Mouse (Mus musculus): ENCODE results near the gene Gm17622. TPM values are rescaled to one million over a fixed set of nuclear protein-coding genes. Genes with fewer than 3 reads are reported as not detected.

Gene Gm17622
- total RNA-seq, 2 experiments from 2014 or later = not detected

- no peak for DNase-seq (ENCODE audit: low spot score in 2 of 2)
- intact Hi-C loops (cut with DNase I) = no loop called here
These were observed 15.8 kb downstream of the Gm17622 start for GRCm38 (mm10) chr13:96506313-96506712.

DNA sequence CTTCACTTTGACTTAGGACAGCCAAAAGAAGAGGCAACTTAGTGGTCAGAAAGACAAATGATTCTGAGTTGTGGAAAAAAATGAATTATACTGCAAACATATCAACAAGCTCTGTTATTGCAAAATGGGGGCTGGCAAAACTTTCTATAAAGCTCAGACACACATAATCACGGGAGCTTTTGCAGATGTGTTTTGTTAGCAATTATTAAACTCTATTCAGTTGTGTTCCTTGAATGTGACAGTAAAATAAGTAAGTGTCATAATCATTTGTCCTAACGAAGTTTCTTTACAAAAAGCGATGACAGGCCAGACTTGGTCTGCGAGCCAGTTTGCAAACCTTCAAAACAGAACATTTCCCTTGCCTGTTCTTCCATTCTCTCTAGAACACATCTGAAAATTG, 17.0 kb downstream of the Gm17622 start:
- DNase-seq (ENCODE audit: low spot score in 2 of 2) = no peak
- intact Hi-C loops (cut with DNase I) = no loop called here

- intact Hi-C loops (cut with DNase I) = no loop called here
- peak in 1 of 2 experiments; percentile 56 for DNase-seq (ENCODE audit: low spot score in 2 of 2)
These were observed 20.1 kb downstream of the Gm17622 start for GRCm38 (mm10) chr13:96510635-96511034.

- intact Hi-C loops (cut with DNase I) = no loop called here
These were observed 20.7 kb downstream of the Gm17622 start for GRCm38 (mm10) chr13:96511262-96511661.

GRCm38 (mm10) chr13:96511893-96512292, 21.4 kb downstream of the Gm17622 start:
- intact Hi-C loops (cut with DNase I) = no loop called here
- DNase-seq (ENCODE audit: low spot score in 2 of 2) = no peak

More at GRCm38 (mm10) chr13:96511262-96511661, 20.7 kb downstream of the Gm17622 start:
- DNase-seq (ENCODE audit: low spot score in 2 of 2) = no peak

DNA sequence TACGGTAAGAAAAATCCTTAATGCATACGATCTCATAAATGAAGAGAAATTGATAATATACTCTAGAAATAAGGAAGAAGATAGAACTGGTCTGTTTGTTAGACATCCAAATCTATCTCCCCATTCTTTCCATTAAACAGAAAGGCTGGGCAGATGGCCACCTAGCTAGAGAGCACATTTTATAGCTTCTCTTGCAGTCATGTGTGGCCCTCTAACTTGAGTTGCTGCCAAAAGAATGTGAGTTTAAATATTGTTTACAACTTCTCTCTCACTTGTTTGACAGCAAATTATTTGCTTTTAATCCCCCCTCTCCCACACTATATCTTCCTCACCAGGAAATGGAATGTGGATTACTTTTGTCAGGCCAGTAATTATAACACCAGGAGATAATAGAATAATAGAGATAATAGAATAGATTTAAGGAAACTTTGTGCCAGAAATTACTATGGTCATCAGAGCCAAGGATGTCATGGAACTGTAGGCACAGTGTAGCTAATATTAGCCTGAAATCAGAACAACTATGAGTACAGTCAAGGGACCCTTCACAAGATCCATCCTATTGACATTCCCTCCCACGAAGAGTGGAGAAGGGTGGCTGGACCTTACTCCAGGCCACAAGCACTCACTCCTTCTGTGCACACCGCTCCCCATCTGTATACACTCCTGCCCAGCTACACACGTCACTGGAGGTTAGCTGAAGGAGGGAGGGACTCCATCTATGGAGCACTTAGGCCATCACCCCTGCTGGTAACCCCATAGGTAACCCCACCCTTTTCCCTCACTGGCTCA, 23.8 kb downstream of the Gm17622 start:
- no peak for DNase-seq (ENCODE audit: low spot score in 2 of 2)
- intact Hi-C loops (cut with DNase I) = no loop called here

DNA sequence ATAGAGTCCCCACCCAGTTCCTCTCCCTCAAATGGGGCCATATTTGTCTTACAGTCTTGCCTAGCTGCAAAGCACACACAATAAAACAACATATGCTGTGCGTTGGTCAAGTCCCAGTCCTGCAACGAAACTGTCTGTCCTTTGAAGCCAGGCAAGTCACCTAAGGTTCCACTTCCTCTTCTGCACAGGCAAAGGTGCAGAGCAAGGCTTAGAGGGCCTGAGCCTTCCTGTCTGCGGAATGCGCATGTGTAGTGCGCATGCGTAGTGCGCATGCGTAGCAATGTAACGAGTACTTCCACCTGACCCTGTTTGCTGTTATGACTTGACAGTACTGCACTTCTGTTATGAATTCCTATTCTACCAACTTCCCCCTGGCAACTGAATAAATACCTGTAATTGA, 25.7 kb downstream of the Gm17622 start:
- no peak for DNase-seq (ENCODE audit: low spot score in 2 of 2)
- intact Hi-C loops (cut with DNase I) = no loop called here

- no peak for DNase-seq (ENCODE audit: low spot score in 2 of 2)
- intact Hi-C loops (cut with DNase I) = no loop called here
These were observed 26.8 kb downstream of the Gm17622 start for GRCm38 (mm10) chr13:96517335-96517734.

DNA sequence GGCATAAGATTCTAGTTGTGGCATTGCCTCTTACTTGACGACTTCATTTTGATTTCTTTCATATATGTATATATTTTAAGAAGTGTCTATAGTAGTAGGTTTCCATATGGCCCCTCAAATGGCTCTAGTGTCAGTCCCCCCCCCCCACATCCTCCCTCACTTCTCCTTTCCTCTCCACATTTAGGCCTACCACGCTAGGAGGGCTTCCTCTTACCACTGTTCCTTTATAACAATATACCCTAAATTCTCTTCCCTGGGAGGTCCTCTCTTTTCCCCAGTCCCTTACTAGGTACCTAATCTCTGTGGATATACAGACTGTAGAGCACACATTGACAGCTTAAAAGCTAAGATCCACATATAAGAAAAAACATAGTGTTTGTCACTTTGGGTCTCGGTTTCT, 30.8 kb downstream of the Gm17622 start:
- intact Hi-C loops (cut with DNase I) = no loop called here
- DNase-seq (ENCODE audit: low spot score in 2 of 2) = no peak

GRCm38 (mm10) chr13:96527022-96527421, 36.5 kb downstream of the Gm17622 start:
- no peak for DNase-seq (ENCODE audit: low spot score in 2 of 2)
- intact Hi-C loops (cut with DNase I) = no loop called here

GRCm38 (mm10) chr13:96527856-96528255, 37.3 kb downstream of the Gm17622 start:
- intact Hi-C loops (cut with DNase I) = no loop called here

DNA sequence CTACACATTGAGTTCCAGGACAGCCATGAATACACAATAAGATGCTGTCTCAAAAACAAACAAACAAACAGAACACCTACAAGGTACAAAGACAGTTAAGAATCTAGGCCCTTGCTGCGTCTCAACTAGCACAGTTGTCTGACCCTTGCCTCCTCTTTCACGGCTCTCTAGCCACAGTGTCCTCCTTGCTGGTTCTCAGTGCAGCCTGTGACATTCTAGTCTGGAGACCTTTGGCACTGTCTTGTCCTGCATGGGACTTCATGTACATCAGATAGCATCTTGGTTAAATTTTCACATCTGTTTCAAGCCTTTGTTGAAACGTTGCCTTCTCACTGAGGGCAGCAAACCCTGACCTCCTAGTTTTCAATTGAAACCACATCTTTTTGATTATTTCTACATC, 38.2 kb downstream of the Gm17622 start:
- intact Hi-C loops (cut with DNase I) = no loop called here
- no peak for DNase-seq (ENCODE audit: low spot score in 2 of 2)

More at GRCm38 (mm10) chr13:96527856-96528255, 37.3 kb downstream of the Gm17622 start:
- DNase-seq (ENCODE audit: low spot score in 2 of 2) = no peak

- DNase-seq (ENCODE audit: low spot score in 2 of 2) = no peak
- intact Hi-C loops (cut with DNase I) = no loop called here
These were observed 39.0 kb downstream of the Gm17622 start for GRCm38 (mm10) chr13:96529542-96529941.

DNA sequence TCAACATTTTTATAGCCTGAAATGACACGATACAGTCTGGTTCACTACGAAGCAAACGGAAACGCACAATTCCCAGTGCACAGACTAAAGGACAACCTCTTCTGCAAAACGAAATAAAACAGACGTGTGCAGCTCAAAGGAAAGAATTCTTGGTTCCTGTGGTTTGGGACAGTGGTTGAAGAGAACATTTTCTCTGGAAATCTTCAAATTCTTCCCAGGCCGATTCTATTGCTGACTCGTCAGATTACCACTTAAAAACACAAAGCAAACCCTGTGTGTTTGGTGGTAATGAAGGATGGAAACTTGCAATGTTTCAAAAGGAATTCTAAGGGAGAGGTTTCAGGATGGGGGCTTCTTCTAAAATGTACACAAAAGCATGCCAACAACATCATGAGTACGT, 39.5 kb downstream of the Gm17622 start:
- intact Hi-C loops (cut with DNase I) = no loop called here
- no peak for DNase-seq (ENCODE audit: low spot score in 2 of 2)

- intact Hi-C loops (cut with DNase I) = no loop called here
- no peak for DNase-seq (ENCODE audit: low spot score in 2 of 2)
These were observed 41.6 kb downstream of the Gm17622 start for GRCm38 (mm10) chr13:96532176-96532575.

DNA sequence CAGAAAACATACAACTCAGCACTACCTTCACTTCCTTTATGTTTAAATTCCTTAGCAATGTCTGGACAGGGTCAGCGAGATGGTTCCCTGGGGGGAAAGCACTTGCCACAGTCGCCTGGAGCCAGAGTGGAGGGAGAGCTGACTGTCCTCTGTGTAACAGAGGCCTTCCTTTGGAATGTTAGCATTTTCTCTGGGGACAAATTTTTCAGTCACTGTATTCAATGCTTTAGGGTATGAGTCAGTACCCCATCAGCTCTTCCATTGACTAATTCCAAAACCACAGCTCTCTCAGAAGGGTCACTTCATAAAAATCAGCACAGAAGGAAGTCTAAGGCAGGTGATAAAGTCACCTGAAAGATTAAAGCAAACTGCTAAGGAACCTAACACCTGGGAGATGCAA, 43.2 kb downstream of the Gm17622 start:
- DNase-seq (ENCODE audit: low spot score in 2 of 2) = no peak

GRCm38 (mm10) chr13:96536821-96537572, 46.5 kb downstream of the Gm17622 start:
- intact Hi-C loops (cut with DNase I) = no loop called here
- DNase-seq (ENCODE audit: low spot score in 2 of 2) = no peak

More for the DNA sequence above, 43.2 kb downstream of the Gm17622 start:
- intact Hi-C loops (cut with DNase I) = no loop called here

- no peak for DNase-seq (ENCODE audit: low spot score in 2 of 2)
- intact Hi-C loops (cut with DNase I) = no loop called here
These were observed 47.6 kb downstream of the Gm17622 start for GRCm38 (mm10) chr13:96538103-96538502.
